Mouse (Mus musculus) hindbrain, embryonic 16.5 days (tissue): ENCODE measurements around the gene Eef1b2. TPM values are rescaled to one million over a fixed set of nuclear protein-coding genes. Genes with fewer than 3 reads are reported as not detected.

ENCODE experiments used
- ATAC-seq: fragments of 200-750 bp; cut with Nextera tagmentation; 2 replicates; pipeline ENCODE4 v1.8.0; 2017; ENCODE audit warnings: moderate TSS enrichment, moderate library complexity
- H3K27ac ChIP-seq: fragments of 300-500 bp; sonication (generic); 2 replicates; pipeline ENCODE4 v1.5.1; 2014; ENCODE audit warnings: low read depth, mild to moderate bottlenecking, control low read depth, low read length, moderate library complexity
- H3K27me3 ChIP-seq: fragments of 300-500 bp; sonication (generic); replicated peaks from 2 replicates; pipeline ENCODE4 v1.6.1; 2014; ENCODE audit warnings: low read length; ENCODE audit not compliant: control insufficient read depth, insufficient read depth
- H3K36me3 ChIP-seq: fragments of 300-500 bp; sonication (generic); 2 replicates; pipeline ENCODE4 v1.6.1; 2014; ENCODE audit warnings: mild to moderate bottlenecking, low read length, moderate library complexity, mixed read lengths; ENCODE audit not compliant: control insufficient read depth, insufficient read depth
- H3K4me1 ChIP-seq: fragments of 300-500 bp; sonication (generic); 2 replicates; pipeline ENCODE4 v1.6.1; 2014; ENCODE audit warnings: low read depth, low read length; ENCODE audit not compliant: control insufficient read depth, insufficient read depth
- H3K4me2 ChIP-seq: fragments of 300-500 bp; sonication (generic); 2 replicates; pipeline ENCODE4 v1.6.1; 2014; ENCODE audit warnings: mild to moderate bottlenecking, low read length, control low read depth, moderate library complexity
- H3K4me3 ChIP-seq: fragments of 300-500 bp; sonication (generic); 2 replicates; pipeline ENCODE4 v1.5.1; 2014; ENCODE audit warnings: mild to moderate bottlenecking, low read length, control low read depth, moderate library complexity
- H3K9ac ChIP-seq: fragments of 300-500 bp; sonication (generic); 2 replicates; pipeline ENCODE4 v1.6.1; 2014; ENCODE audit warnings: low read depth, mild to moderate bottlenecking, control low read depth, low read length, moderate library complexity
- H3K9me3 ChIP-seq: fragments of 300-500 bp; sonication (generic); 2 replicates; pipeline ENCODE4 v1.6.1; 2014; ENCODE audit warnings: mild to moderate bottlenecking, low read length, moderate library complexity; ENCODE audit not compliant: control insufficient read depth
- WGBS: fragments of 180-500 bp; shearing (Covaris S2); extraction: QIAGEN DNeasy Blood & Tissue Kit; methylation state at CpG from one replicate; pipeline ENCODE4 v1.1.7; 2014; 5-methylcytosine and 5-hydroxymethylcytosine counted together
- polyA plus RNA-seq: library from polyadenylated mRNA; unstranded; fragments of >200 nt; fragmentation: Nextera tagmentation; extraction: Ambion mirVana; gene quantifications from 2 replicates; pipeline ENCODE4 v1.2.1, GENCODE M21; 2015

Eef1b2 gene
- polyA plus RNA-seq, 1 experiment from 2014 or later, result 454 TPM

DNA sequence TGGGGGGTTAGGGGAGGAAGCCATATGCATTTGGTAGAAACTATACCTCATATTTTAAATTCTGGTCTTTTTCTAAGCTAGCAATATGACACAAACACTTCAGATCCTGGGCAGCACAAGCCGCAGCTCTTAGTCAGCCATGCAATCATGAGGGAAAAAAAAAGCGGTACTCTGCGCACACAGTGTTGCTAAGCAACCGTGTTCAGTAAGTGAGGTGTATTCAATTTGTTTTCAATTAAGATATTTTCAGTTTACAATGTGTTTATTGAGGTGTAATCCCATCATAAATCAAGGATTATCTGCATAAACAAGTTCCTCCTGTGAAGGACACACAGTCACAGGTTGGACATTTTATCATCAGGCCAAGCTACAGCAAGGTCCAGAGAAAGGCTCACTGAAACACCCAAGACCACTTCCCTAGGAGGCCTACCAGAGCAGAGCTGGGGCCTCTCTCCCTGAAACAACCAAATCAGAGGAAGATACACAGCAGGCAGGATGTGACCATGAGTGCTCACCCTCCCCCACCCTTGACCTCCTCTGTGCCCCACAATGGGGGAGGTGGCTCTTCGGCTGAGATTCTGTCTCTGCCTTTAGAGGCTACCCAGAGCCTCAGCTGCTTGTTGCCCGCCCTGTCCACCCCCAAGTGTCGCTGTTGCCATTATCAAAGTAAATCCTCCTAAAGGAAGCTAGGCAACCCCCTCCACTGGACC lies 27.5 kb downstream of the Eef1b2 start:
- ATAC-seq, result peak; percentile 90
- H3K9ac ChIP-seq, result no peak overlapping the region
- no peaks in the 10 kb centered on the region for H3K36me3 ChIP-seq
- H3K9me3 ChIP-seq, result peaks cover 7% of the 10 kb centered on the region
- H3K27me3 ChIP-seq, result no peaks in the 10 kb centered on the region
- H3K4me1 ChIP-seq, result peaks cover 15% of the 10 kb centered on the region
- no peak overlapping the region for H3K4me3 ChIP-seq
- no peak overlapping the region for H3K4me2 ChIP-seq
- WGBS, result 8% methylated on average over 7 of the region's 7 CpGs
- peak overlapping the region; percentile 82 for H3K27ac ChIP-seq

DNA sequence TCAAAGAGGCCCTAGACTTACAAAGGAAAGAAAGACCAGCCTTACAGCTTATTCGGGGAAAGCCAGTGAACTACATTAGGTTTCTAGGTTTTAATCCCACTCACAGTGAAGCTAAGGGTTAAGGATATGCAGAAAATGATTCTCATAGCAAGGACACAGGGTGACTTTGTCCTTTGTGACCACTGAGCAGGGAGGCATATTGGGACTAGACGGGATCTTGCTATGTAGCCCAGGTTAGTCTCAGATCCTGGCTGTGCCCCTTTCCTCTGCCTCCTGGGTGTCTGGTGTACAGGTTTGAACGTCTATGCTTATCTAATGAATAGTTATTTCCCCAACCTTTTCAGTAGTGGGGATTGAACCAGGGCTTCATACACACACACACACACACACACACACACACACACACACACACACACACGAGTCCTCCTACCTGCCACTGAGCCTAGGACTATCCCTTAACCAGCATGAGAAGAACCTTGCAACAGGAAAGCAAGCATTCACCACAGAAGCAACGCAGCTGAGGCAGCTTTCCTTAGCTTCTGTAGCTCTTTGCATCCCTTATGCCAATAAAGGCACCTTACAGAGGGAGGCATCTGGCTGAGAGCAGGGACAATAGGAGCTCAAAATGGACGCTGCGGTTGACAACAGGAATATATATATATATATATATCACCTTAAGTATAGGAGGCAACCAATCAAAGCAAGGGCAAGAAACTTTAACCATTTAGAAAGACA lies 28.2 kb downstream of the Eef1b2 start:
- Histone ChIP-seq H3K27me3 (no peaks in the 10 kb centered on the region), H3K9ac (no peak overlapping the region), H3K4me2 (no peak overlapping the region), H3K4me3 (no peak overlapping the region), H3K9me3 (peaks cover 7% of the 10 kb centered on the region), H3K4me1 (peaks cover 15% of the 10 kb centered on the region), H3K27ac (peak overlapping the region; percentile 82), H3K36me3 (no peaks in the 10 kb centered on the region)
- ATAC-seq, result no peak
- 22% methylated on average over 7 of the region's 7 CpGs for WGBS

DNA sequence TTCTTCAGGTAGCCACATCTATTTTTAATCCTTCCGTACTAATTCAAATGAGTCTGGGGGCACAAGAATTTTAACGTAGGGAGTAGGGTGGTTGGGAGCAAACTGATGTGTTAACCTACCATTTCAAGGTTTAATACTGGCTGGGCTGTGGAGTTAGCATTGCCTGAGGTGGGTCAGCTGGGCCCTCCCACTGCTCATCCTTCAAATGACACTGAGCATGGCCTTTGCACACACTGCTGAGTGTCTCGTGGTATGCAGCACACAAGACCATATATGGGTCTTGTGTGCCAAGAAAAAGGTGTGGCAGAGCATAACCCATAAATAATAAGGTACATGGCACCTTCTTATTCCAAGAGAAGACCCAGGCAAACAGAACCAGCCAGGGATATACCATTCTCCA lies 31.0 kb downstream of the Eef1b2 start:
- Histone ChIP-seq H3K4me1 (peaks cover 15% of the 10 kb centered on the region), H3K27me3 (no peaks in the 10 kb centered on the region), H3K36me3 (no peaks in the 10 kb centered on the region), H3K4me2 (no peak overlapping the region), H3K27ac (no peak overlapping the region), H3K9ac (no peak overlapping the region), H3K9me3 (no peaks in the 10 kb centered on the region), H3K4me3 (no peak overlapping the region)
- 87% methylated on average over 3 of the region's 3 CpGs for WGBS
- no peak for ATAC-seq

DNA sequence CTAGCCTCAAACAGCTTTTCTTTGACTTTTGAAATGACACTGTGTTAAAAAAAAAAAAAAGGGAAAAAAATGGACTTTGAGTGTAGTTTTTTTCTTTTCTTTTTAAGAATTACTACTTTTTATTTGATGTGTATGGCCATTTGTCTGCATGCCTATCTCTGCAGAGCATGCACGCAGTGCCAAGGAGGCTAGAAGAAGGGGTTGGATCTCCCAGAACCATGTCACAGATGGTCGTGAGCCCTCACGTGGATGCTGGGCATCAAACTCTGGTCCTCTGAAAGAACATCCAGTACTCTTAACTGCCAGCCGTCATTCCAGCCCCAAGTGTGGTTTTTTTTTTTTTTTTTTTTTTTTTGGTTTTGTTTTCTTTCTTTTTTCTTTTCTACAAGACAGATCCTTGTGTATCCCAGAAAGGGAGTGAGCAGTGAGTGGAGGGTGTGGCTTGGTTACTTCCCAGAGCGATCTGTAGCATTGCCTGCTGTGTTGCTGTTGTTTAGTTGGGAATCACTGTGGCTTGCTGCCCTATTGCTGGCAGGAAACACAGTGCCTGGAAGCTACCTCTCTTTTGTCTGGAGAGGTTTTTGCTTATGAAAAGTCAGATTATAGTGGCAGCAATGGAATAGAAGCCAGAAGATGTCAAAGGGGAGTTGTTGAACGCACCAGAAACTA lies 33.4 kb downstream of the Eef1b2 start:
- WGBS, result 16% methylated on average over 6 of the region's 6 CpGs
- ATAC-seq, result no peak
- Histone ChIP-seq H3K9me3 (no peaks in the 10 kb centered on the region), H3K27ac (no peak overlapping the region), H3K36me3 (no peaks in the 10 kb centered on the region), H3K4me1 (peaks cover 2% of the 10 kb centered on the region), H3K27me3 (no peaks in the 10 kb centered on the region), H3K4me2 (no peak overlapping the region), H3K9ac (no peak overlapping the region), H3K4me3 (no peak overlapping the region)

DNA sequence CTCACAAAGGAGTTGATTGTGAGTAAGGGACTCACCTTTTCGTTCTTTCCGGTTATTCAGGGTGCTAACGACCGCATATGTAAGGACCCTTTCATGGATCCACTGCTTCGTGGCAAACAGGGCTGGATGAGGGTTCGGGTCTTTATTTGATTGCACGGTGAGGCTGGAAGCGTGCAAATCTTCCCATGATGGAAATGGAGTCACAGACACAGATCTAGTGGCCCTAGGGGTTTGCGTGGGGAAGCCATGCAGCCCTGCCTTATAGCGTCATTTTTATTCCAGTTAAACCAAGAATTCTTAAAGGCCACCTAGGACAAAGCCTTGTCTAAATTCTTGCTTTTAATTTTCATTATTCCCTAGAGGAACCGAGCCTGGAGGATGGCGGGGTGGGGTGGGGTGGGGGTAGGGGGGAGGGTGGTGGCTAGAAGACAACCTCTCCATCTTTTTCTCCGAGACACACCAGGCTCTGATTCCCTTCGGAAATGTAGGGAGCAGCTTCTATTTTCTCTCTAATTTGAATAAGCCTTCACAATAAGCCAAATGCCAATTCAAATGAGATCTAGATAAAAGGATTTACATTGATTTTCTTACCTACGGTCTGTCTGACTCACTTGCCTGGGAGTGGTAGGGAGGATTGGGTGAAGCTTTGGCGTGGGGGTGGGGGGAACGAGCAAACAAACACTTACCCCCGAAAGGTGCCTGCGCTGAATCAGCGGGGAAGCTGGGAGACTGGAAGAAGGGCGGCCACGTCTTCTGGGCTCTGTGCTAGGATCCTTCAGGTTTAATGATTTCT lies 37.0 kb downstream of the Eef1b2 start:
- Histone ChIP-seq H3K27me3 (no peaks in the 10 kb centered on the region), H3K36me3 (no peaks in the 10 kb centered on the region), H3K9ac (peak overlapping the region; percentile 44), H3K4me2 (peak overlapping the region; percentile 43), H3K27ac (no peak overlapping the region), H3K9me3 (no peaks in the 10 kb centered on the region), H3K4me3 (peak overlapping the region; percentile 14; the same call in 1 of the 2 replicates), H3K4me1 (peaks cover 2% of the 10 kb centered on the region)
- WGBS, result 20% methylated on average over 22 of the region's 22 CpGs
- peak; percentile 40; the same call in 1 of the 2 replicates for ATAC-seq

DNA sequence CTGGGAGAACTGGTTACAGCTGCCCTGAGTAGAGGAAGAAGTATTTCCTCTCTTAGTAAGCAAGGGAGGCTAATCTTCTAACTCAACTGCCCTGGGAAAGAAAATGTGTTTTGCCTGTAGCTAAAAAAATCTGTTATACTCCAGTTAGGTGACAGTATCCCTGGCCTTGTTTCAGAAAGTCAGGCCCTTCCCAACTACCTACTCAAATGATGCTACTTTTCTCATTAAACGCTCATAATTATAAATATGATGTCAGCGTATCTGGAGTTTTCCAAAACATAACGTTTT lies 37.6 kb downstream of the Eef1b2 start, which contains the start of gene Gpr1:
Gene Gpr1, minus strand, starts transcription at position 273 of the 288 bp plus-strand sequence.
- no peaks in the 10 kb centered on the region; the same call in 1 of the 2 replicates for H3K9me3 ChIP-seq
- peak within 1 kb of the TSS; percentile 43 for H3K4me2 ChIP-seq
- H3K27ac ChIP-seq, result no peak within 1 kb of the TSS
- ATAC-seq, result no peak
- no peaks in the 10 kb centered on the region for H3K36me3 ChIP-seq
- H3K4me1 ChIP-seq, result peaks cover 2% of the 10 kb centered on the region
- H3K4me3 ChIP-seq, result peak within 1 kb of the TSS; percentile 14; the same call in 1 of the 2 replicates
- H3K27me3 ChIP-seq, result no peaks in the 10 kb centered on the region
- peak within 1 kb of the TSS; percentile 44 for H3K9ac ChIP-seq
- WGBS, result 35% methylated on average over 3 of the region's 3 CpGs

DNA sequence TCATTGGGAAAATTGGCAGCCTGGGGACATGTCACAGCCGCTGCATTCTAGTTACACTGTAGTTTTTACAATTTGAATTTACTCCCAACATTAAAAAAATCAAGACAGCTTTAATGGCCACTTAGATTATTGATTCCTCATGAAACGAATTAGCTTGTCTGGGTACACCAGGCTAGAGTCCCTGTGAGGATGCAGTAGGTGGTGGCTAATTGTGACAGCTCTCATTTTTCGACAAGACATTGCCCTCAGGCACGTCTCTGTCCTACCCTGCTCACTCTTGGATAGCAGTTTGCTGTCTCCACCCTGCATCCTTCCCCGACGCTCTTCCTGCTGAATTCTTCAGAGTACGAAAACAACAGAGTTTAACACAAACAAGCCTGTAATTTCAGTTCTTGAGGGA lies 38.0 kb downstream of the Eef1b2 start:
- H3K4me2 ChIP-seq, result no peak overlapping the region
- H3K9ac ChIP-seq, result no peak overlapping the region
- no peak for ATAC-seq
- H3K9me3 ChIP-seq, result no peaks in the 10 kb centered on the region; the same call in 1 of the 2 replicates
- H3K36me3 ChIP-seq, result no peaks in the 10 kb centered on the region
- H3K4me1 ChIP-seq, result peaks cover 2% of the 10 kb centered on the region
- 42% methylated on average over 7 of the region's 7 CpGs for WGBS
- H3K27me3 ChIP-seq, result no peaks in the 10 kb centered on the region
- no peak overlapping the region for H3K27ac ChIP-seq
- no peak overlapping the region for H3K4me3 ChIP-seq

DNA sequence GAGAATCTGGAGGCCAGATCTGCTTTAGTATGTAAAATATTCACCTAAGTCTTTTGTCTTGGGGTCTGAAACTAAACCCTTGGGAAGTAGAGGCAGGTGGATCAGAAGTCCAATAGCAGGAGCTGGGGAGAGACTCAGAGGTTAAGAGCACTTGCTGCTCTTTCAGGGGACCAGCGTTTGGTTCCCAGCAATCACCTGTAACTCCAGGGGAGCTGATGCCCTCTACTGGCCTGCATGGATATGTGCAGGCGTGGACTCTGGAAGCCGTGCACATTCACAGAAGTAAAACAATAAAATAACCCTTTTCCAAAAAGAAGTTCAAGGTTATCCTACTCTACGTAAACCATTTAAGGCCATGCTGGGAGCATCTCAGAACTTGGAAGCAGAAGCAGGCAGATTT lies 42.7 kb downstream of the Eef1b2 start:
- Histone ChIP-seq H3K9ac (no peak overlapping the region), H3K4me3 (no peak overlapping the region), H3K4me1 (peaks cover 1% of the 10 kb centered on the region), H3K27me3 (no peaks in the 10 kb centered on the region), H3K36me3 (no peaks in the 10 kb centered on the region), H3K9me3 (no peaks in the 10 kb centered on the region; the same call in 1 of the 2 replicates), H3K4me2 (no peak overlapping the region), H3K27ac (no peak overlapping the region)
- whole genome bisulfite sequencing, result 94% methylated on average over 4 of the region's 4 CpGs
- no peak for ATAC-seq
